Mouse (Mus musculus) forebrain, embryonic 11.5 days (tissue): ENCODE measurements at regions not wholly inside any gene's neighbourhood (a gene's known extent, or its start where the extent isn't known, plus 50 kb on each side); places are given as distances from the start of the nearest gene placed in this dataset.

ENCODE experiments used
- ATAC-seq: fragments of 200-750 bp; cut with Nextera tagmentation; replicated peaks from 2 replicates; pipeline ENCODE4 v1.8.0; 2017; ENCODE audit warnings: moderate TSS enrichment; ENCODE audit not compliant: low FRiP score
- DNase-seq: peaks from one replicate; pipeline ENCODE4 v3.0.0-alpha.2; 2017; ENCODE audit warnings: low spot score
- H3K27ac ChIP-seq: fragments of 300-500 bp; sonication (generic); 2 replicates; pipeline ENCODE4 v1.5.1; 2014; ENCODE audit warnings: low read depth, low read length
- H3K27me3 ChIP-seq: fragments of 300-500 bp; sonication (generic); 2 replicates; pipeline ENCODE4 v1.6.1; 2014; ENCODE audit warnings: mild to moderate bottlenecking, low read length, mixed read lengths; ENCODE audit not compliant: control insufficient read depth, insufficient read depth
- H3K36me3 ChIP-seq: fragments of 300-500 bp; sonication (generic); 2 replicates; pipeline ENCODE4 v1.6.1; 2014; ENCODE audit warnings: mild to moderate bottlenecking, low read length, moderate library complexity, mixed read lengths; ENCODE audit not compliant: control insufficient read depth, insufficient read depth
- H3K4me1 ChIP-seq: fragments of 300-500 bp; sonication (generic); replicated peaks from 2 replicates; pipeline ENCODE4 v1.6.1; 2014; ENCODE audit warnings: low read length, mixed read lengths; ENCODE audit not compliant: control insufficient read depth, insufficient read depth
- H3K4me2 ChIP-seq: fragments of 300-500 bp; sonication (generic); 2 replicates; pipeline ENCODE4 v1.6.1; 2014; ENCODE audit warnings: low read depth, mild to moderate bottlenecking, low read length, moderate library complexity, mixed read lengths; ENCODE audit not compliant: severe bottlenecking
- H3K4me3 ChIP-seq: fragments of 300-500 bp; sonication (generic); 2 replicates; pipeline ENCODE4 v1.5.1; 2014; ENCODE audit warnings: low read depth, low read length
- H3K9ac ChIP-seq: fragments of 300-500 bp; sonication (generic); 2 replicates; pipeline ENCODE4 v1.6.1; 2014; ENCODE audit warnings: low read length
- H3K9me3 ChIP-seq: fragments of 300-500 bp; sonication (generic); 2 replicates; pipeline ENCODE4 v1.6.1; 2016; ENCODE audit warnings: low read length, mixed read lengths; ENCODE audit not compliant: control insufficient read depth
- WGBS: fragments of 180-500 bp; shearing (Covaris S2); extraction: QIAGEN DNeasy Blood & Tissue Kit; methylation state at CpG from one replicate; pipeline ENCODE4 v1.1.7; 2014; 5-methylcytosine and 5-hydroxymethylcytosine counted together

- no peak overlapping the region for H3K27ac ChIP-seq
- DNase-seq (no peak), ATAC-seq (no peak)
- H3K4me3 ChIP-seq = no peak overlapping the region
- no peaks in the 10 kb centered on the region for H3K27me3 ChIP-seq
- H3K36me3 ChIP-seq = no peaks in the 10 kb centered on the region
- no peak overlapping the region for H3K9ac ChIP-seq
- H3K4me1 ChIP-seq = no peaks in the 10 kb centered on the region
- no peaks in the 10 kb centered on the region for H3K9me3 ChIP-seq
- 89% methylated on average over 6 of the region's 6 CpGs for WGBS
- no peak overlapping the region for H3K4me2 ChIP-seq
Observed at GRCm38 (mm10) chr5:76065227-76065626, 74.8 kb upstream of the Srd5a3 start.

GRCm38 (mm10) chr5:76064686-76065085, 75.4 kb upstream of the Srd5a3 start:
- Histone ChIP-seq H3K36me3 (no peaks in the 10 kb centered on the region), H3K27ac (no peak overlapping the region), H3K9ac (no peak overlapping the region), H3K27me3 (no peaks in the 10 kb centered on the region), H3K4me2 (no peak overlapping the region), H3K4me1 (no peaks in the 10 kb centered on the region), H3K9me3 (no peaks in the 10 kb centered on the region), H3K4me3 (no peak overlapping the region)
- no peak for ATAC-seq
- WGBS = 80% methylated on average over 5 of the region's 5 CpGs
- no peak for DNase-seq

DNA sequence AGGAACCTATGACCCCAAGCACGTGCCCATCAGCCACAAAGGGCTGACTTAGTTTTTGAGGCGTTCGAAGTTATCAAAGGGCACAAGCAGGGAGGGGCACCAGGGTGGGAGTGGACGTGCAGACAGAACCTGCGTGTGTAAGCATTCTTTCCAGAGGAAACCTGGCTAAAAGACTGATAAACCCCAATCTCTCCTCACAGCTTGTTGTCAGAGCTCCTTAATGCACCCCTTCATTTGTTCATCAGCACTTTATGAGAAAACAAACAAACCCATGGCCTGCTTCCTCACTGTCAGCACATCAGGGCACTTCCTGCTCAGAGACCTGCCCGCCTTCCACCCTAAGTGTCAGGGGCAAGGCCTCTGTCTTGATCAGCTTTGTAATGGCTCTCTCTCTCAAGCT, 76.6 kb upstream of the Srd5a3 start:
- no peak for DNase-seq
- 70% methylated on average over 6 of the region's 6 CpGs for WGBS

DNA sequence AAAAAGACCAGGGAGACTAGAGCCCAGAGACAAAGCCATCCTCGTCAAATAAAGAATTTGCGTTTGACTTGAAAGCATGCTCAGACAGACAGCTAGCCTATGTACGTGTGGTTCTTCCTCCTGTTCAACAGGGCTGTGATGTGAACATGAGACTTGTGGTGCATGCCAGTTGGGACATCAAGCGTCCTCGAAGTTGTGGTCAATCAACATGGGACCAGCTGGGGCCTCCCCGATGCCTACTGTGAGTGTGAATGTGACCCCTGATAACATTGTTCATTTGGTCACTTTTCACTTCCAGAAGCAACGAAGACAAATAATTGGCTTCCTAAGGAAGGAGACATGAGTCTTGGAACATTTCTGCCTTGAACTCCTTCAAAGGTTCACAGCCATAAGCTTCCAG, 79.8 kb upstream of the Kdr start:
- Histone ChIP-seq H3K36me3 (no peaks in the 10 kb centered on the region), H3K27ac (no peak overlapping the region), H3K4me3 (no peak overlapping the region), H3K9ac (no peak overlapping the region), H3K4me2 (no peak overlapping the region), H3K9me3 (no peaks in the 10 kb centered on the region), H3K27me3 (no peaks in the 10 kb centered on the region), H3K4me1 (no peaks in the 10 kb centered on the region)
- WGBS = 74% methylated on average over 7 of the region's 7 CpGs
- DNase-seq (no peak), ATAC-seq (no peak)

More for the DNA sequence above, 76.6 kb upstream of the Srd5a3 start:
- H3K27me3 ChIP-seq = no peaks in the 10 kb centered on the region
- no peak overlapping the region for H3K4me2 ChIP-seq
- no peak overlapping the region for H3K27ac ChIP-seq
- H3K4me3 ChIP-seq = no peak overlapping the region
- no peak for ATAC-seq
- no peak overlapping the region for H3K9ac ChIP-seq
- no peaks in the 10 kb centered on the region for H3K4me1 ChIP-seq
- H3K9me3 ChIP-seq = no peaks in the 10 kb centered on the region
- no peaks in the 10 kb centered on the region for H3K36me3 ChIP-seq

GRCm38 (mm10) chr5:76055849-76056248, 77.6 kb upstream of the Kdr start:
- Histone ChIP-seq H3K27ac (no peak overlapping the region), H3K4me2 (no peak overlapping the region), H3K4me1 (no peaks in the 10 kb centered on the region), H3K9me3 (no peaks in the 10 kb centered on the region), H3K4me3 (no peak overlapping the region), H3K27me3 (no peaks in the 10 kb centered on the region), H3K9ac (no peak overlapping the region), H3K36me3 (no peaks in the 10 kb centered on the region)
- WGBS = 79% methylated on average over 2 of the region's 2 CpGs
- DNase-seq (no peak), ATAC-seq (no peak)

GRCm38 (mm10) chr5:76052782-76053181, 74.5 kb upstream of the Kdr start:
- H3K9ac ChIP-seq = no peak overlapping the region
- no peak overlapping the region for H3K27ac ChIP-seq
- no peak overlapping the region for H3K4me2 ChIP-seq
- H3K4me3 ChIP-seq = no peak overlapping the region
- H3K36me3 ChIP-seq = no peaks in the 10 kb centered on the region
- H3K4me1 ChIP-seq = no peaks in the 10 kb centered on the region
- 90% methylated on average over 1 of the region's 1 CpGs for WGBS
- H3K27me3 ChIP-seq = no peaks in the 10 kb centered on the region
- DNase-seq = no peak
- no peak for ATAC-seq
- no peaks in the 10 kb centered on the region for H3K9me3 ChIP-seq

DNA sequence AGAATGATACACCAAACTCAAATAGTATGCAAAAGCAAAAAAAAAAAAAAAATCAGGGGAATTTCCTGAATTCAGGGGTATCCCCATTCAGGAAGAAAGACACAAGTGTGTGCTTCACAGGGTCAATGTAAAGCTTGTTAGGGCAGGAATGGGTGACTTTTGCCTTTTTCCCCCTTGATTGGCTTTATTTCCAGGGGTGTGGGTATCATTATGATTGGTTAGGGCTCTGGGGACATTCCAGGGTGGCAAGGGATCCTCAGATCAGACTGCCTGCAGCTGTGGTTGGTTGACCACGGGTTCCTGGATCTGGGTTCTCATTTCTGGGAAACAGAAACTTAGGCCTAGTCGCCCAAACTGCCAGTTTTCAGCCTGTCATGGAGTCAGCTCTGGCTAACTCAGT, 73.4 kb upstream of the Kdr start:
- H3K36me3 ChIP-seq = no peaks in the 10 kb centered on the region
- H3K9ac ChIP-seq = no peak overlapping the region
- DNase-seq = no peak
- ATAC-seq = no peak
- H3K4me3 ChIP-seq = no peak overlapping the region
- no peaks in the 10 kb centered on the region for H3K9me3 ChIP-seq
- no peak overlapping the region for H3K4me2 ChIP-seq
- 86% methylated on average over 2 of the region's 2 CpGs for WGBS
- no peaks in the 10 kb centered on the region for H3K4me1 ChIP-seq
- H3K27me3 ChIP-seq = no peaks in the 10 kb centered on the region
- H3K27ac ChIP-seq = no peak overlapping the region

- Histone ChIP-seq H3K4me3 (no peak overlapping the region), H3K4me2 (no peak overlapping the region), H3K9ac (no peak overlapping the region), H3K4me1 (no peaks in the 10 kb centered on the region), H3K27ac (no peak overlapping the region), H3K27me3 (no peaks in the 10 kb centered on the region), H3K9me3 (no peaks in the 10 kb centered on the region), H3K36me3 (no peaks in the 10 kb centered on the region)
- ATAC-seq (no peak), DNase-seq (no peak)
- WGBS = 86% methylated on average over 9 of the region's 9 CpGs
Observed at GRCm38 (mm10) chr5:76048103-76048874, 70.0 kb upstream of the Kdr start.
